Mouse (Mus musculus): Measurements from ENCODE around the gene Ly6g6d.
A peak's percentile ranks its signal among the peaks of the same experiment; 100 is the strongest.
"Not testable (repeated sequence)": the region's sequence is repeated elsewhere in the genome, so short reads cannot be mapped to it uniquely, and the experiment has no call there.

The Ly6g6d gene

DNA sequence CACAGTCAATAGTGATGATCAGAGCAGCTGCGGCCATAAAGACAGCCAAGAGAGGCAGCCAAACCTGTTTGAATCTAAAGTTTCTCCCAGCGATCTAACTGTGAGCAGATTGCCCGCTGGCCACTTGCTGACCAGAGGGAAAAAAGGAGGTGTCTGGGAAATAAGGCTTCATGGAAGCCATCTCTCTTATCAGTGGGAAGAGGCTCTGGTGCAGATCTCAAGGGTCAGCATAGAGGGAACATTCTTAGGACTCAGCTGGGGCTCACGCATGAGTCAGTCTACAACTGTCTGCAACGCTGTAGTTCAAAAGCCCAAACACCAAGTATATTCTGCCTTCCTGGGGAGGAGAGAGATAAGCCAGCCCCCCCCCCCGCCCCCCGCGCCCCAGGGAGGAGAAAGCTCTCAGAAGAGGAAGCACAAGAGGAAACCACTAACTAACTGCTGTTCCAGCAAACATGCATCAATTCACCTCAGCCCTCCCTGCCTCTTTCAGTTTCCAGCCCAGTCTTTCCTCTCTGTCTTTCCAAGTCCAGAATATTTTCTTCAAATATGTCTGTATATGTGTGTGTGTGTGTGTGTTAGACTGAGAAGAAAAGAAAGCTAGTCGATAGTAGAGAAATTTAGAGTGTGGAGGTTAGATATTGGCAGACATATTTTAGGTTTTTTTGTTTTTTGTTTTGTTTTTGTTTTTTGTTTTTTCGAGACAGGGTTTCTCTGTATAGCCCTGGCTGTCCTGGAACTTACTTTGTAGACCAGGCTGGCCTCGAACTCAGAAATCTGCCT is 29.5 kb downstream of the Ly6g6d start:
- no peak for DNase-seq (ENCODE audit: low spot score in 2 of 2)

DNA sequence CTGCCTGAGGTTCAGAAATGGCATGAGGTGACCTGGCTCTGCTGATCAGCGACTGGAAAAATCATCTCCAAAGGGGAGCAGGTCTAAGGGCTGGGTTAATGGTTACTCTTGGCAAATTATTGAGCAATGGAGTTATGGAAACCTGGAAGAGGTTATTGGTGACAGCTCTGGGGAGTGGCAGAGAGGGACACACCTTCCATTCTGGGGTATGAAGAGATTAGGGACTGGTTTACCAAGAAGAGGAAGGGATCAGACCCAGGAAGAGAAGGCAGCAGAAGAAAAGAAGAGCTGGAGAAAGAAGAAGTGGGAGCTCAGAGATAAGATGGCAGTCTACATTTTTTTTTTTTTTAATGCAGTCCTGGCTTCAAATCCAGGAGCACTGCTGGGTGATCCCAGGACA is 30.2 kb downstream of the Ly6g6d start:
- DNase-seq (ENCODE audit: low spot score in 2 of 2) = no peak

DNA sequence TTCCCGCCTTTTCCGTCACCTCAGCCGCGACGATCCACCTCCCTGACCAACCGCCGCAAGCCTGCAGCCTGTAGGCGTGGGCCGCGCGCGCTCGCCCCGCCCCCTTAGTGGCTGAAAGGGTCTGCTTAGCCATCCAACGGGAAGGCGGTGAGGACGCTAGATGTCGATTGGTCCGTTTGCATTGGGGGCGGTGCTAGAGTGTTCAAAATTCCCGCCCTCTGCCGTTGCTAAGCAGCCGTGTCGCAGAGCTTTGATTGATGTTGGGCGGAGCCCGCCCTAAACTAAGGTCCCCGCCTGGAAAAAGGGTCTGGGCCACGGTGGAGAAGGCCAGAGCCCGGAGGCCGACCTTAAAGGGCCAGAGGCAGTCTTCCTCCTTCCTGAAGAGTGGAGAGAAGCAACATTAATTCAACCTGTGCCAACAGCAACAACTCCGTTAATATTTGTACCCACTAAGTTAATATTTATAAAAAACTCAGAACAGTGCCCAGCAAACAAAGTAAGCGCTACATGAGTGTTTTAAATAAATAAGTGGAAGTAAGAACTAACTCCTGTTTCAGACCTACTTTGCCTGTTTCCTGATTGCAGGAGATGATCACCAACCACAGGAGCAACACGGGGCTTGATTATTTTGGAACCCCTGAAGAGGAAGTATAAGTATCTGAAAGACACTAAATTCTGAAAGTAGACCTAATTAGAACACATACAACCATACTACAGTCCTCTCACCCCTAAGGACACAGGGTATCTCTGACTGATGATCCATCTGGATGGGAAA is 31.0 kb downstream of the Ly6g6d start, which contains the start of gene Msh5:
Gene Msh5, minus strand, starts transcription at position 65 of the 775 bp plus-strand sequence.
- peak; percentile 92 to 95 for DNase-seq (ENCODE audit: low spot score in 2 of 2)

DNA sequence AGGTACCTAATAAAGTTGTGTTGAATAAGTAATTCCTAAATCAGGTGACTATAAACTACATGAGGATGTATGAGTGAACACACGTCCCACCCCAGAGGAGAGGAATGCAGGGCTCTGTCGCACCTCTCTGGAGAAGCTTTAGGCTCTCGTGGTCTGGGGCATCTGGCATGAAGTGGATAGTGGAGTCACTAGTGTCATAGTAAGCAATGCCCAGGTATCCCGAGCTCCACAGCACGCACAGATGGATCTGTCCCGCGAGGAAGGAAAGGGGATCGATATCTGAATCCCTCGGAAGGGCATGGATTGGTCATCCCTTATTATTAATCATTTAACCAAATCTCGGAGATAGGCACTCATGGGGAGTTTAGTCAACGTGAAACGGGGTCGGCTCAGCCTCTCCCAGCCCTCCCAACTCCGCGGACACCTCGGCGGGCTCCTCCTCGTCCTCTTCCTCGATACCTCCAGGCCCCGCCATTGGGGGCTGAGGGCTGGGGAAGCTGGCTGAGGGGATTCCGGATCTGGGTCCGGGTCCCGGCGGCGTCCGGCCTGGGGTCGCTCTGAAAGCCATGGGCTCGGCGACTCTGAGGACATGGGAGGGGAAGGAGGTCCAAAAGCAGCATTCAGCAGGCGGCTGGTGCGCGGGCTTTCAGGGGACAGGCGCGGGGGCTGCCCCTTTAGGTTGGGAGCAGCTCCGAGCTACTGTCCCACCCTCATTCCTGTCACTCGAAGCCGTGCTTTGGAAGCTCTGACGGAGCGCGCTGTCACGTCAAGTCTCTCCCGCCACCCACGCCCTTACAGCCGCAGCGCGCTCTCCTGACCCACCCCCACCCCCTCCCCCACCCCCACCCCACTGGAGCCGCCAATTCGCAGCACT is 31.8 kb downstream of the Ly6g6d start:
- no peak for DNase-seq (ENCODE audit: low spot score in 2 of 2)

GRCm38 (mm10) chr17:35044904-35045806 is 32.7 kb downstream of the Ly6g6d start:
- no peak for DNase-seq (ENCODE audit: low spot score in 2 of 2)

DNA sequence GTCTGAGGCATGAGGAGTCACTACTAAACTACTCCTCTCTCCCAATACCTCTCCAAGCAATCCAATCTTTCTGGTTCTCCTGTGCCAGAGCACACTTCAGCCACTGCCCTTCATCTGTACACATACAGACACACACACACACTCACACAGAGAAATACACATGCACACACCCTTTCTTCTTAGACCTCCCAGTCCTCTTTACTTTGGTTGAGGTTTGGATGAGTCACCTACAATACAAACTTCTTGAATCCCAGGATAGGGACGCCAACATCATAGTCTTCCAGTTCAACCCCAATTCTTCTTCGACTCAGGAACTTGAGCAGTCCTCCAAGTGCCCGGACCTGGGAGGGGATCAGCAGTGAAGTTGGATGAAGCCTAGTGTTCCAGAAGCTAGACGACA is 34.1 kb downstream of the Ly6g6d start:
- no peak for DNase-seq (ENCODE audit: low spot score in 2 of 2)

DNA sequence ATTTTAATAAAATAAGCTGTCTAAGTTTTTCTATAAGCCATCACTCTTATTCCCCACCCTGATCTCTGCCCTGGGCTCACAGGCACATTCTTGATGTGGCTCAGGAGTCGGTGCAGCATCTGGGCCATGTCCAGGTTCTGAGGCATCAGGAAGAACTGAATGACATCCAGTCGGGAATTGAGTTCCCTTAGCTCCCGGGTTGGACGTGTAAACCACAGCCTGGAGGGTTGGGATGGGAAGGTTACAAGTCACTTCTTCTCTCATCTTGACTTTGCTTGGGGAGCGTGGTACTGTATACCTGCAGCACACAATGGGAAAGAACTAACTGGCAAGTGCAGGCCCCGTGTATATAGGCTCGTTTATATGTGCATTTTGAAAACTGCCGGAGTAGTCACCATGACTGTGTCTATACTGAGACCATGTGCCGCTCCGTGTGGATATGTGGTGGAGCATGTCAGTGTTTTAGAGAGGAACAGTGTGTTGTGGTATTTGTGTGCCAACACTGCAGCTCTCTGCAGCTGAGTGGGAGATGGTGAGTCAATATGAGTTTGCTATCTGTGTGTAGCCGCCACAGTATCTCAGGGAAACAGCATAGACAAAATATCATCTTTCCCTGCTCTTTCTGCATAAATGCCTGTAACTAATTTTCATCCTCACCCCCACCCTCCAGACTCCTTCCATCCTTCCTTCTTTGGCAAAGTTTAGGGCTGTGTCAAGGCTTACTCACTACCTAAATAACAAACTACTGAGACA is 38.6 kb downstream of the Ly6g6d start:
- DNase-seq (ENCODE audit: low spot score in 2 of 2) = no peak

DNA sequence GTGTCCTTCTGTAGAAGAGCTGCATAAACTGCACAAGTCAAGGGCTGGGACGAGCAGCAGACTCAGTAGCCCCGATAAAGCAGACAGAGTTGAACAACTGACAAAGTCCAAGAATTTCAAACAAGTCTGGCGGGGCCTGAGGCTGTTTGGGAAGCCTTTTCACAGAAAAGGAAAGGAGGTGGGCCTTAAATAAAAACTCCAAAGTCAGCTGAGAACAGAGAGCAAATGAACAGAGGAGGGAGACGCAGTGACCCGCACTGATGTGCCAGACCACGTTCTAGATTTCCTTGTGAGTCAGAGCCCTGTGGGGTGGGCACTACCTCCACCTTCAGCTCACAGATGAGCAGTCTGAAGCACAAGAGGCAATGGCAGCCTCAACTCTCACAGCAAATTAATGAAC is 43.0 kb downstream of the Ly6g6d start:
- DNase-seq (ENCODE audit: low spot score in 2 of 2) = no peak

GRCm38 (mm10) chr17:35033703-35034102 is 44.2 kb downstream of the Ly6g6d start:
- DNase-seq (ENCODE audit: low spot score in 2 of 2) = not testable (repeated sequence)

DNA sequence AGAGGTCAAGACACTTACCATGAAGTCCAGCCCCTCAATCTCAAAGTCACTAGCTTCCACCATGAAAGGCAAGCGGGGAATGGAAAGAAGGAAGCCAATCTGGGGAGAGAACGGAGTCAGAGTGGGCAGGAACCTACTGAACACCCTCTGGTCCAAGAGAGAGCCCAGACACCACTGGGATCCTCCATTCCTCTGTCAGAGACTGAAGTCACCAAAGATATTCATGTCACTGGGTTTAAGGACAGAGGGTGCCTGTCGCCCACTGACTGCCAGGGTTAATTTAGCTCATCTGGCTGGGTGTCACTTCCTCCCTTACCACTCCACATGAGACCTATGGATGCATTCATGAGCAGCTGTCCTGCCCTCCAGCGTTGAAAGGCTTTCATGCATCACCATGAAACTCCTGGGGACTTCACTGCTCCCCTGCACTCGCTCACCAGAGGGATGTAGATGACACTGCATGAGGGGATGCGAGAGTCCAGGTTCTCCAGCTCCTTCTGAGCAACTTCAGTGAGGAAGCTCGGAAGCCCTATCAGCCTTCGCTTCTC is 45.5 kb downstream of the Ly6g6d start:
- no peak for DNase-seq (ENCODE audit: low spot score in 2 of 2)

DNA sequence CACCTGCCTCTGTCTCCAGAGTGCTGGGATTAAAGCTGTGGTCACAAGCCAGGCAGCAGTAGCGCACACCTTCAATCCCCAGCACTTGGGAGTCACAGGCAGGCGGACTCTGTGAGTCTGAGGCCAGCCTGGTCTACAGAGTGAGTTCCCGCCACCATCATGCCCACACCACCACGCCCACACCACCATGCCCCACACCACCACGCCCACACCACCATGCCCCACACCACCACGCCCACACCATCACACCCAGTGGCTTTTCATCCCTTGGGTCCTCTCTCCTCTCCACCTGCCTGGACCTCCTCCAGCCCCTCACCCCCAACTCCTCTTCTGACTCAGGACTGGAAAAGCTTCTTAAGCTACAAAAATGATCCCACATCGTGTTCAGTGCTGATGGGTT is 46.0 kb downstream of the Ly6g6d start:
- no peak for DNase-seq (ENCODE audit: low spot score in 2 of 2)

DNA sequence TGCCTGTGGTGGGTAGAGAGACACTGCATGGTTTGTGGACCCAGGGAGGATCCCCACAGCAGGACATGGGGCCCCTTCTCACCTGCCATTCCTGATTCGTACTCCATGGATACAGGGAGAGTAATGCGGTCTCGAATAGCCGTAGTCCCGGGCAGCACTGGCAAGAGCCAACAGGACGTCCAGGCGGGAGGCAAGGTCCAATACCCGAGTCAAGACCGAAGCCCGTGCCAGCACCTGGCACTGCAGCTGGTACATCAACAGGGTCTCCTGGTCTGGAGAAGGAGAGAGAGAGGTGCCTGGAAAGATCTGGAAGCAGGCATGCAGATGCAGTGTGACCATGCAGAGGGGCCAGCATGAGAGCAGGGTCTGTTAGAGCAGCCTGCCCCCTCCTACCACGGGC is 46.6 kb downstream of the Ly6g6d start:
- DNase-seq (ENCODE audit: low spot score in 2 of 2) = no peak

DNA sequence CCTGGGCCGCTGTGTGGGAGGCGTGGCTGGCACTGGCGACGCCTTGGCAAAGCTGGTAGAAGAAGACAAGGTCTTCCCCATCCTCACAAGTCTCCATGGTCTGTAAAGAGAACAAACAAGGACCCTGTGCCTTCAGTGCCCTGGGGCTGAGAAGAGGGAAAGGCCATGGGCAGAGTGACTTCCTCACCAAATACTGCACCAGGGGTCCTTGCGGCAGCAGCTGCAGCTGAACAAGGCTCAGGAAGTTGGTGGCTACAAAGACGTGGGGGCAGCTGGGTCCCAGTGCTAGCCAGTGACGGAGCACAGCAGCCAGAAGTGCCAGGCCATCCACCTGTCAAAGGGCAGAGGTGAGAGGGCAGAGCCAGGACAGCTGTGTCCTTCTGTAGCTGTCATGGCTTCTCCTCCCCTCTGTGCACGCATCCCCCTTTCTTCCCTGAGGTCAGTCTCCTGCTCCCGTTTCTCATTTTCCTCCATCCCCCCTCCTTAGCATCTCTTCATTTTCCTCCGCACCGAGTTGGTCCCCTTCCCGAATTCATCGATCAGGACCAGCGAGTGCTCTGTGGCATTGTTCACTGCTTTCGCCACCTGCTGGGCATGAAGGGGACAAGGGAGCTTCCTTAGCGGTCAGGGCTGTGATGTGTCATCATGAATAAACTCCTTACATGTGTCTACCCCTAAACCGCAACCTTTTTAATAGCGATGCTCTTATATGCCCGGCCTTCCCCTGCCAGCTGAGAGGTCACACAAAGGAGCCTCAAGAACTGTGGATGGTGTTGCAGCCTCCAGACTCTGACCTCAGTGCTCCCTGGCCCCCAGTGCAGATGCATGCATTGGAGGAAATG is 48.0 kb downstream of the Ly6g6d start:
- no peak for DNase-seq (ENCODE audit: low spot score in 2 of 2)

DNA sequence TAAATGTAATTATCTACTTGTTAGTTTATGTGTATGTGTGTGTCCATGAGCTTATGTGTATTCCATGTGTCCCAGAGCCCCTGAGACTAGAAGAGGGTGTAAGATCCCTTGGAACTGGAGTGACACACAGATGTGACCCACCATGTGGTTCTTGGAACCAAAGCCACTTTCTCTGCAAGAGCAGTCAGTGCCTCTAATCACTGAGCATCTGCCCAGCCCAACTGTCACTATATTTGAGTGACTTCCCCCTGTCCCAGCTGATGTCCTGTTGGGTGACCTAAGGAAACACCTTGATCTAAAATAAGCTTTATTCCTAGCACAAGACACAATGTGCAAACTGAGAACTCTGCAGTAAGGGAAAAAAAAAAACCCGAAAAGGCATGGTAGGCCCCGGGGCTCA is 49.5 kb downstream of the Ly6g6d start:
- DNase-seq (ENCODE audit: low spot score in 2 of 2) = no peak

DNA sequence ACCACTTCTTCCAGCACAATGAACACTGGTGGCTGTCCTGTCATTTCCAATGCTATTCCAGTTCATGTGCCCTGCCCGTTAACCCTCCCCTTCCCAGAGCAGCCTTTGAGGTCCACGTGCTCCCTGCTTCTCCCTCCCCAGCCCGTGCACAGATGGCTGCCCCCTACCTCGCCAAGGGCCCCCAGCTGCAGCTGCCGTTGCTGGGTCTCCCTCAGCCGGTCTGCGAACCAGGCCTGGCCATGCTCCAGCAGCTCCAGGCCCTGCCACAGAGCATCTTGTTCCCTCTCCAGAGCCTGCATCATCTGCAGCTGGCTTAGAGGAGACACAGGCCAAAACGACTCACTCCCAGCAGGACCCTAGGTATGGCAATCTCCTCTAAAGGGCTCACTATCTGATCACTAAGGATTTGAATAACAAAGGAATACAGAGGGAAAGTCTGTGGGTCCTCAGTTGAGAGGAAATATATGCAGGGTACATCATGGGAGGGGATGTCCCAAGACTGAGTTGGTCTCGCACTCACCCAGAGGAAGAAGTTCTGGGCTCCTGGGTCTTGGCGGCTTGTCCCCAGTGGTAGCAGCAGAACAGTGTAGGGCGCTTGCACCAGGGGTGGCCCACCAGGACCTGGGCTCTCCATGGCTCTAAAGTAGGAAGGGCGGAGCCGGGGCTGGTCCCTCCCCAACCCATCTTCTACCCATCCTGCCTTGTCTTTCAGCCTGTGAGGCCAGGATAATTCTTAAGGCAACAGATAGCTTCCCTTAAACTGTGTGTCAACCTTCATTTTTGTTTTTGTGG is 50.4 kb downstream of the Ly6g6d start, which contains the start of gene Sapcd1:
Gene Sapcd1, minus strand, starts transcription at position 740 of the 792 bp plus-strand sequence.
- peak in 1 of 2 experiments; percentile 51 for DNase-seq (ENCODE audit: low spot score in 2 of 2)

GRCm38 (mm10) chr17:35026206-35026605 is 51.7 kb downstream of the Ly6g6d start:
- DNase-seq (ENCODE audit: low spot score in 2 of 2) = no peak

GRCm38 (mm10) chr17:35024691-35025488 is 53.0 kb downstream of the Ly6g6d start:
- no peak for DNase-seq (ENCODE audit: low spot score in 2 of 2)
